Mouse (Mus musculus) adipocyte (in vitro differentiated cells): ENCODE measurements at regions not wholly inside any gene's neighbourhood (a gene's known extent, or its start where the extent isn't known, plus 50 kb on each side); places are given as distances from the start of the nearest gene placed in this dataset.

ENCODE experiments used
- DNase-seq: peaks from one replicate; pipeline ENCODE4 v3.0.0-alpha.2; 2016; ENCODE audit warnings: low spot score

GRCm38 (mm10) chr1:121050695-121051495 is 281.5 kb downstream of the Insig2 start:
- DNase-seq, result no peak

GRCm38 (mm10) chr1:121051496-121052119 is 280.8 kb downstream of the Insig2 start:
- no peak for DNase-seq

- DNase-seq, result no peak
Measured at GRCm38 (mm10) chr1:121052120-121052501, 280.3 kb downstream of the Insig2 start.

GRCm38 (mm10) chr1:121053692-121054091 is 278.7 kb downstream of the Insig2 start:
- peak; percentile 15 for DNase-seq

- DNase-seq, result no peak
Measured at GRCm38 (mm10) chr1:121074569-121074968, 257.8 kb downstream of the Insig2 start.

GRCm38 (mm10) chr1:121082839-121083238 is 249.6 kb downstream of the Insig2 start:
- no peak for DNase-seq

GRCm38 (mm10) chr1:121085101-121085727 is 247.2 kb downstream of the Insig2 start:
- no peak for DNase-seq

GRCm38 (mm10) chr1:121087124-121087887 is 245.1 kb downstream of the Insig2 start:
- DNase-seq, result no peak

GRCm38 (mm10) chr1:121090628-121091027 is 241.8 kb downstream of the Insig2 start:
- no peak for DNase-seq

- DNase-seq, result no peak
Measured at GRCm38 (mm10) chr1:121092870-121093269, 239.5 kb downstream of the Insig2 start.

GRCm38 (mm10) chr1:121096551-121097550 is 235.5 kb downstream of the Insig2 start:
- DNase-seq, result no peak

GRCm38 (mm10) chr1:121111776-121112344 is 220.5 kb downstream of the Insig2 start:
- DNase-seq, result peak; percentile 36

GRCm38 (mm10) chr1:121112464-121112863 is 219.9 kb downstream of the Insig2 start:
- DNase-seq, result peak; percentile 17

- no peak for DNase-seq
Measured at GRCm38 (mm10) chr1:121116626-121117025, 215.8 kb downstream of the Insig2 start.

GRCm38 (mm10) chr1:121123436-121123835 is 209.0 kb downstream of the Insig2 start:
- DNase-seq, result no peak

- no peak for DNase-seq
Measured at GRCm38 (mm10) chr1:121136284-121136683, 196.1 kb downstream of the Insig2 start.

- DNase-seq, result no peak
Measured at GRCm38 (mm10) chr1:121136846-121137245, 195.5 kb downstream of the Insig2 start.

- DNase-seq, result no peak
Measured at GRCm38 (mm10) chr1:121144981-121145380, 187.4 kb downstream of the Insig2 start.

- peak; percentile 15 for DNase-seq
Measured at GRCm38 (mm10) chr1:121153476-121153875, 178.9 kb downstream of the Insig2 start.

GRCm38 (mm10) chr1:121154616-121155015 is 177.8 kb downstream of the Insig2 start:
- DNase-seq, result no peak

GRCm38 (mm10) chr1:121168651-121169050 is 163.7 kb downstream of the Insig2 start:
- DNase-seq, result no peak
